Mouse (Mus musculus): Measurements from ENCODE around the gene Ccdc36.

- TF ChIP-seq CTCF (conservative IDR thresholded peaks at IDR 0.05; ENCODE audit: insufficient read depth, insufficient read length, low read depth, low read length) (no peak), POLR2A (IDR thresholded peaks at IDR 0.05; ENCODE audit: low read depth, low read length) (no peak)
Observed at GRCm38 (mm10) chr9:108456953-108457352, 28.7 kb upstream of the Ccdc36 start.
